Mouse (Mus musculus) testis, adult 2 months (tissue): ENCODE measurements at regions not wholly inside any gene's neighbourhood (a gene's known extent, or its start where the extent isn't known, plus 50 kb on each side); places are given as distances from the start of the nearest gene placed in this dataset.

ENCODE experiments used
- CTCF ChIP-seq: fragments of 200-500 bp; IDR thresholded peaks from 2 replicates; pipeline ENCODE4 v1.5.1; 2012; ENCODE audit warnings: low read depth, mild to moderate bottlenecking, inconsistent platforms, low read length, moderate library complexity; ENCODE audit not compliant: control insufficient read depth, insufficient read depth, insufficient replicate concordance
- POLR2A ChIP-seq: fragments of 200-500 bp; IDR thresholded peaks from 2 replicates; pipeline ENCODE4 v1.6.1; 2012; ENCODE audit warnings: low read depth, mild to moderate bottlenecking, inconsistent platforms, low read length, moderate library complexity; ENCODE audit not compliant: control insufficient read depth

GRCm38 (mm10) chr11:113037736-113038135, 255.7 kb downstream of the Sox9 start:
- no peak for TF ChIP-seq CTCF
- no peak for TF ChIP-seq POLR2A
